23 mouse cellular contexts compared by ENCODE assay signal in the genomic region with DNA sequence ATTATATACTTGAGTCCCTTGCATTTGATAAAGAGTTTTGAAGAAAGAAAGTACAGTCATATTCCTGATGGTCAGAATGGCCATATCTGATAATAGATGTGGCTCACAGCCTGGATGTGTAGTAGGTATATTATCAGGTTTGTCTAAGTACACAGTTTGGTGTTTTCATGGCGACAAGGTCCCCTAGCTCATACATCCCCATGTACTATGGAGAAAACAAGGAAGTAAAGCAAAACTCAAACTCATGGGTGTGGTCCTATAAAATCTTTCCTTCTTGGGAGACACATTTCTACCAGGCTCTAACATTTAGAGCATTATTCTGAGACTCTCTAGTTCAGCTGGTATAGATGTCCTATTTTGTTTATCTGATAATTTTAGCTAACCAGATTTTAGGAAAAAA.
"Had no signal": no experiment of that assay in that cellular context is flagged by ENCODE, and none has a peak within 500 bp of the region (broad histone marks: within the 10 kb centered on the region; RNA-seq: fewer than 3 reads in every experiment).

No protein-coding gene starts in this region.

- ATAC-seq: hindbrain, postnatal 0 days; intestine, embryonic 16.5 days had no signal

- H3K27ac ChIP-seq: gastrocnemius, adult 2 months; heart, adult 2 months; heart, embryonic 13.5 days; heart, embryonic 15.5 days; hindbrain, embryonic 13.5 days; hindbrain, embryonic 15.5 days; hindbrain, postnatal 0 days; limb, embryonic 13.5 days; limb, embryonic 15.5 days had no signal

- H3K4me1 ChIP-seq: heart, embryonic 15.5 days; hindbrain, embryonic 15.5 days; limb, embryonic 15.5 days had no signal

- DNase-seq: gastrocnemius, adult 2 months; gastrocnemius, postnatal 10 days; gastrocnemius, postnatal 25 days; heart, adult 11 months; heart, adult 2 months; heart, postnatal 14 days; heart, postnatal 36 days; kidney, adult 18-20 months; kidney, adult 8-10 months; kidney, postnatal 10 days; kidney, postnatal 36 days; layer of hippocampus, adult 9-11 months; layer of hippocampus, postnatal 36 days; left cerebral cortex, postnatal 4 days had no signal

- H3K9me3 ChIP-seq: heart, embryonic 13.5 days; heart, embryonic 15.5 days; hindbrain, embryonic 13.5 days; hindbrain, embryonic 15.5 days; limb, embryonic 13.5 days; limb, embryonic 15.5 days had no signal

- H3K4me3 ChIP-seq: gastrocnemius, adult 2 months; heart, adult 2 months; heart, embryonic 13.5 days; heart, embryonic 15.5 days; hindbrain, embryonic 13.5 days; hindbrain, embryonic 15.5 days; limb, embryonic 13.5 days; limb, embryonic 15.5 days had no signal

- H3K4me2 ChIP-seq: heart, embryonic 11.5 days; heart, embryonic 13.5 days; heart, embryonic 15.5 days; hindbrain, embryonic 13.5 days; hindbrain, embryonic 15.5 days; limb, embryonic 13.5 days; limb, embryonic 15.5 days had no signal

- H3K27me3 ChIP-seq: heart, embryonic 13.5 days; heart, embryonic 15.5 days; hindbrain, embryonic 13.5 days; hindbrain, embryonic 15.5 days; limb, embryonic 13.5 days; limb, embryonic 15.5 days had no signal

- H3K9ac ChIP-seq: heart, embryonic 13.5 days; heart, embryonic 15.5 days; hindbrain, embryonic 13.5 days; hindbrain, embryonic 15.5 days; limb, embryonic 13.5 days; limb, embryonic 15.5 days had no signal

- H3K36me3 ChIP-seq: heart, embryonic 13.5 days; heart, embryonic 15.5 days; hindbrain, embryonic 13.5 days; hindbrain, embryonic 15.5 days; limb, embryonic 15.5 days had no signal
